Mouse (Mus musculus): Measurements from ENCODE around the gene Phc2. TPM values are rescaled to one million over a fixed set of nuclear protein-coding genes. Genes with fewer than 3 reads are reported as not detected.

Gene Phc2
- polyA plus RNA-seq, 1 experiment from 2014 or later = 52.8 TPM

GRCm38 (mm10) chr4:128721061-128721648 lies 66.7 kb downstream of the Phc2 start:
- ATAC-seq (ENCODE audit: low FRiP score) (no peak), DNase-seq (ENCODE audit: low spot score) (no peak)
- no peaks in the 10 kb centered on the region for H3K27me3 ChIP-seq (ENCODE audit: control insufficient read depth, insufficient read depth, low read length)
- no peak overlapping the region for H3K4me2 ChIP-seq (replicated peaks)
- H3K9ac ChIP-seq = no peak overlapping the region
- peaks cover 40% of the 10 kb centered on the region for H3K4me1 ChIP-seq (replicated peaks; ENCODE audit: control insufficient read depth, insufficient read depth, low read length)
- no peak overlapping the region for H3K27ac ChIP-seq
- H3K4me3 ChIP-seq (replicated peaks; ENCODE audit: low read length) = no peak overlapping the region
- no peaks in the 10 kb centered on the region for H3K9me3 ChIP-seq (ENCODE audit: control insufficient read depth, low read length)
- H3K36me3 ChIP-seq (replicated peaks; ENCODE audit: control insufficient read depth, insufficient read depth) = no peaks in the 10 kb centered on the region; the same call in none of the 2 replicates
- WGBS = 55% methylated on average over 9 of the region's 9 CpGs

DNA sequence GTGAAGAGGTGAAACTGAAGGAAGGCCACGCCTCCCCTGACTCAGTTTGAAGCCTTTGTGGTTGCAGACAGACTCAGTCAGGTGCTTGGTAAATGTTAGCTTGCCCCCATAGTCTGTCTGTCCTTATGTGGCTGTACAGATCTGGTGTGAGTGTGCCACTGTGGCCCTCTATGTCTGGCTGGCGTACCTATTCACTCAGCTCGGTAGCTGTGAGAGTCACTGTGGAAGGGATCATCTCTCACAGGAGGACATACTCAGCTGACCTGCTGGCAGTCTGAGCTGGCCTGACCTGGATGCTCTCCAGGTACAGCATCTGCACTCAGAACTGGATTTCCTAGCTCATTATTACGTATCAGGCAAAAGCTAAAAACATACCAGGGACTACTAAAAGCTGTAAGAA lies 67.3 kb downstream of the Phc2 start:
- Histone ChIP-seq H3K9ac (no peak overlapping the region), H3K4me1 (replicated peaks; ENCODE audit: control insufficient read depth, insufficient read depth, low read length) (peaks cover 36% of the 10 kb centered on the region), H3K27ac (no peak overlapping the region), H3K27me3 (ENCODE audit: control insufficient read depth, insufficient read depth, low read length) (no peaks in the 10 kb centered on the region), H3K4me3 (replicated peaks; ENCODE audit: low read length) (no peak overlapping the region), H3K9me3 (ENCODE audit: control insufficient read depth, low read length) (no peaks in the 10 kb centered on the region), H3K4me2 (replicated peaks) (no peak overlapping the region), H3K36me3 (replicated peaks; ENCODE audit: control insufficient read depth, insufficient read depth) (no peaks in the 10 kb centered on the region; the same call in none of the 2 replicates)
- DNase-seq (ENCODE audit: low spot score) (no peak), ATAC-seq (ENCODE audit: low FRiP score) (no peak)
- 72% methylated on average over 4 of the region's 4 CpGs for WGBS

- 82% methylated on average over 8 of the region's 8 CpGs for WGBS
- Histone ChIP-seq H3K9me3 (ENCODE audit: control insufficient read depth, low read length) (no peaks in the 10 kb centered on the region), H3K27ac (no peak overlapping the region), H3K9ac (no peak overlapping the region), H3K4me2 (replicated peaks) (no peak overlapping the region), H3K4me1 (replicated peaks; ENCODE audit: control insufficient read depth, insufficient read depth, low read length) (peaks cover 38% of the 10 kb centered on the region), H3K36me3 (replicated peaks; ENCODE audit: control insufficient read depth, insufficient read depth) (no peaks in the 10 kb centered on the region; the same call in none of the 2 replicates), H3K4me3 (replicated peaks; ENCODE audit: low read length) (no peak overlapping the region), H3K27me3 (ENCODE audit: control insufficient read depth, insufficient read depth, low read length) (no peaks in the 10 kb centered on the region)
- DNase-seq (ENCODE audit: low spot score) (no peak), ATAC-seq (ENCODE audit: low FRiP score) (no peak)
These were observed 68.4 kb downstream of the Phc2 start for GRCm38 (mm10) chr4:128722932-128723331.

DNA sequence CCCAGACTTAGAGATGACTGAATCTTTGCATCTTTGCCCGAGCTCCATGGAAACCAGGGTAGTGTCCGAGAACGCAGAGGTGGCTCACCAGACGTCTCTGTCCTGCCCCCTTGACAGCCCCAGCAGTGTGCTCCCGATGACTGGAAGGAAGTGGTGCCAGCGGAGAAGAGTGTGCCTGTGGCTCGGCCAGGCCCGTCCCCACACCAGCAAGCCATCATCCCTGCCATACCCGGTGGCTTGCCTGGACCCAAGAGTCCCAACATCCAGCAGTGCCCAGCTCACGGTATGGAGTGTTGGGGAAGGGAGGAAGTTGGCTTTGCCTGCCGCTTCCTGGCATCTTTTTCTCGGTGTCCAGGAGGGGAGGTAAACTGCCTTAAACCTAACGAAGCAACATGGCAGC lies 68.9 kb downstream of the Phc2 start:
- Histone ChIP-seq H3K9ac (no peak overlapping the region), H3K27ac (no peak overlapping the region), H3K4me1 (replicated peaks; ENCODE audit: control insufficient read depth, insufficient read depth, low read length) (peaks cover 39% of the 10 kb centered on the region), H3K9me3 (ENCODE audit: control insufficient read depth, low read length) (no peaks in the 10 kb centered on the region), H3K4me2 (replicated peaks) (no peak overlapping the region), H3K27me3 (ENCODE audit: control insufficient read depth, insufficient read depth, low read length) (no peaks in the 10 kb centered on the region), H3K4me3 (replicated peaks; ENCODE audit: low read length) (no peak overlapping the region), H3K36me3 (replicated peaks; ENCODE audit: control insufficient read depth, insufficient read depth) (no peaks in the 10 kb centered on the region; the same call in 1 of the 2 replicates)
- no peak for DNase-seq (ENCODE audit: low spot score)
- WGBS = 73% methylated on average over 13 of the region's 13 CpGs
- ATAC-seq (ENCODE audit: low FRiP score) = no peak

GRCm38 (mm10) chr4:128724059-128724458 lies 69.6 kb downstream of the Phc2 start:
- no peak overlapping the region for H3K4me3 ChIP-seq (replicated peaks; ENCODE audit: low read length)
- no peak overlapping the region for H3K9ac ChIP-seq
- no peak overlapping the region for H3K27ac ChIP-seq
- no peaks in the 10 kb centered on the region for H3K9me3 ChIP-seq (ENCODE audit: control insufficient read depth, low read length)
- DNase-seq (ENCODE audit: low spot score) (no peak), ATAC-seq (ENCODE audit: low FRiP score) (no peak)
- no peaks in the 10 kb centered on the region for H3K27me3 ChIP-seq (ENCODE audit: control insufficient read depth, insufficient read depth, low read length)
- H3K4me1 ChIP-seq (replicated peaks; ENCODE audit: control insufficient read depth, insufficient read depth, low read length) = peaks cover 42% of the 10 kb centered on the region
- no peak overlapping the region for H3K4me2 ChIP-seq (replicated peaks)
- 64% methylated on average over 7 of the region's 7 CpGs for WGBS
- H3K36me3 ChIP-seq (replicated peaks; ENCODE audit: control insufficient read depth, insufficient read depth) = no peaks in the 10 kb centered on the region; the same call in 1 of the 2 replicates

- Histone ChIP-seq H3K9ac (peak overlapping the region; percentile 100), H3K27me3 (ENCODE audit: control insufficient read depth, insufficient read depth, low read length) (no peaks in the 10 kb centered on the region), H3K4me1 (replicated peaks; ENCODE audit: control insufficient read depth, insufficient read depth, low read length) (peaks cover 48% of the 10 kb centered on the region), H3K4me3 (replicated peaks; ENCODE audit: low read length) (peak overlapping the region; percentile 75), H3K27ac (peak overlapping the region; percentile 94), H3K36me3 (replicated peaks; ENCODE audit: control insufficient read depth, insufficient read depth) (peaks cover 11% of the 10 kb centered on the region; the same call in 1 of the 2 replicates), H3K9me3 (ENCODE audit: control insufficient read depth, low read length) (no peaks in the 10 kb centered on the region), H3K4me2 (replicated peaks) (peak overlapping the region; percentile 100)
- 5% methylated on average over 39 of the region's 68 CpGs for WGBS
- ATAC-seq (ENCODE audit: low FRiP score) (peak; percentile 87), DNase-seq (ENCODE audit: low spot score) (peak; percentile 88)
These were observed 72.7 kb downstream of the Phc2 start for GRCm38 (mm10) chr4:128727019-128727720.

GRCm38 (mm10) chr4:128727721-128728430 lies 73.4 kb downstream of the Phc2 start:
- Histone ChIP-seq H3K9ac (peak overlapping the region; percentile 100), H3K4me3 (replicated peaks; ENCODE audit: low read length) (peak overlapping the region; percentile 75), H3K4me2 (replicated peaks) (peak overlapping the region; percentile 100), H3K27ac (peak overlapping the region; percentile 94), H3K36me3 (replicated peaks; ENCODE audit: control insufficient read depth, insufficient read depth) (peaks cover 11% of the 10 kb centered on the region; the same call in 1 of the 2 replicates), H3K4me1 (replicated peaks; ENCODE audit: control insufficient read depth, insufficient read depth, low read length) (peaks cover 53% of the 10 kb centered on the region), H3K27me3 (ENCODE audit: control insufficient read depth, insufficient read depth, low read length) (no peaks in the 10 kb centered on the region), H3K9me3 (ENCODE audit: control insufficient read depth, low read length) (no peaks in the 10 kb centered on the region)
- DNase-seq (ENCODE audit: low spot score) (peak; percentile 43), ATAC-seq (ENCODE audit: low FRiP score) (peak; percentile 61)
- WGBS = under 1% methylated on average over 62 of the region's 65 CpGs

DNA sequence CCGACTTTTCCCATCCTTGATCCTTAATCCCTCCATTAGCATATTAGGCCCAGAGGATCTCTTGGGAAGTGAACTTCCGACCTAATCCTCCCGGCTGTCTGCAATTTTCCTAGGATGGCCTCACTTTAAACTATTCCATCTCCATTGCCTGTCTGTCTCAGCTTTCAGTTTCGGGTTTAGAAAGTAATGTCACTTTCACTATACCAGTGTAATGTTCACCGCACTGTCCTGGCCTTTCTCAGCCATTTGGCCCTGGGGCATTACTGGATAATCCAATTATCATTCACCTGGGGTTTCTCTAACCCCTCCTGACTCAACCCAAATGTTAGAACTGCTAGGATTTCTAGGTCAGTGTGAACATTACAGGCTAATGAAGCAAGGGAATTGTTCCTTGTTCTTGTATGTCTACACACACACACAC lies 73.9 kb downstream of the Phc2 start:
- H3K4me3 ChIP-seq (replicated peaks; ENCODE audit: low read length) = peak overlapping the region; percentile 75
- no peaks in the 10 kb centered on the region for H3K27me3 ChIP-seq (ENCODE audit: control insufficient read depth, insufficient read depth, low read length)
- 0 out of 2 replicates have a peak, but pooled peaks cover 16% of the 10 kb centered on the region for H3K36me3 ChIP-seq (replicated peaks; ENCODE audit: control insufficient read depth, insufficient read depth)
- peaks cover 59% of the 10 kb centered on the region for H3K4me1 ChIP-seq (replicated peaks; ENCODE audit: control insufficient read depth, insufficient read depth, low read length)
- ATAC-seq (ENCODE audit: low FRiP score) (no peak), DNase-seq (ENCODE audit: low spot score) (no peak)
- peak overlapping the region; percentile 94 for H3K27ac ChIP-seq
- WGBS = under 1% methylated on average over 5 of the region's 5 CpGs
- peak overlapping the region; percentile 100 for H3K4me2 ChIP-seq (replicated peaks)
- peak overlapping the region; percentile 100 for H3K9ac ChIP-seq
- H3K9me3 ChIP-seq (ENCODE audit: control insufficient read depth, low read length) = no peaks in the 10 kb centered on the region
